Mouse (Mus musculus) spleen, postnatal 36 days (tissue): ENCODE measurements around the gene Olfr30.
"Not testable (repeated sequence)": the region's sequence is repeated elsewhere in the genome, so short reads cannot be mapped to it uniquely, and the experiment has no call there.

Experiments used
- DNase-seq, 2 experiments: peaks; one replicate each; pipeline ENCODE4 v3.0.0; 2022; ENCODE audit warnings: low spot score in 2 of 2, mixed read lengths in 1 of 2

Gene Olfr30

GRCm38 (mm10) chr11:58462170-58462569, at the start of gene Olfr30:
TSS of gene Olfr30 (minus strand) at chr11:58462270.
- DNase-seq, result no peak

DNA sequence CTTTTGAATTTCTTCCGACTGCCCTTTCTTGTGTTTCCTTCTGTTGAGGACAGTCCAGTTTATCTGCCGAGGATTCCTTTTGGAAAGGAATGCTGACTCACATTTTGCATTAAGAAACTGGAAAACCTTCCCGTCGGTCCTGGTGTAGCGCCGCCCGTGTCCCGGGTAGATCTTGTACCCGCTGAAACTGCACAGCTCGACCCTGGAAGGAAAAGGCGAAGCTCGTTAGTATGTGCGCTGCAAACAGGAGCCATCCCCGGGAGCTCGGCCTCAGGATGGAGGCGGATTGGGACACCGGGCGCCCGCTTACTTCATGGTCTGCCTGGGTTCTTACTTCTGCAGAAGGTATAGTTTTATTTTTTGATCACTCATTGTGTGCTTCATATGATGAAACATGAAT, 47.0 kb upstream of the Olfr30 start:
- DNase-seq, result not testable (repeated sequence)

GRCm38 (mm10) chr11:58502472-58502871, 40.4 kb upstream of the Olfr30 start, which contains the start of gene Olfr331:
TSS of gene Olfr331 (minus strand) at chr11:58502572.
- not testable (repeated sequence) for DNase-seq

GRCm38 (mm10) chr11:58499290-58499689, 37.2 kb upstream of the Olfr30 start:
- no peak for DNase-seq

- no peak for DNase-seq
Measured at GRCm38 (mm10) chr11:58498761-58499160, 36.7 kb upstream of the Olfr30 start.

DNA sequence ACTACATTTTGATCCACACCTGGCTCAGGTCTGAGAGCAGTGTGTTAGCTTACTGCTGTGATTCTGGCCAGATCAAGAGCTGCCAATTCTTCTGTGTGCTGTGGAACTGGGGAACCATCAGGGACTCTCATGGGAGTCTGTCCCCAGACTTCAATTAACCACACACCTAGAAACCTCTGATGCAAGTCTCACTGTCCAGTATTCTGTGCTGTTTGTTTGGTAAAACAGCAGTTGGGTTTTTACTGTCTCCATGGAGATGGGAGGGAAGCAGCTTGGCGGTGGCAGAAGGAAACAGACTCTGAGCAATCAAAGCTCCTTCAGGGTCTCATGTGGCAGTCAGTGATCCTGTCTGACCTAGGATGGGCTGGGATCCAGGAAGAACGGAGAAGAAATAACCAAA, 30.4 kb upstream of the Olfr30 start, which contains the start of gene Olfr332:
TSS of gene Olfr332 (minus strand) at position 101 of the 400 bp plus-strand sequence.
- no peak for DNase-seq

- no peak for DNase-seq
Measured at GRCm38 (mm10) chr11:58453592-58453991, 8.5 kb downstream of the Olfr30 start.

GRCm38 (mm10) chr11:58452759-58453158, 9.3 kb downstream of the Olfr30 start, which contains the start of gene Lypd9:
TSS of gene Lypd9 (minus strand) at chr11:58452923.
- no peak for DNase-seq

DNA sequence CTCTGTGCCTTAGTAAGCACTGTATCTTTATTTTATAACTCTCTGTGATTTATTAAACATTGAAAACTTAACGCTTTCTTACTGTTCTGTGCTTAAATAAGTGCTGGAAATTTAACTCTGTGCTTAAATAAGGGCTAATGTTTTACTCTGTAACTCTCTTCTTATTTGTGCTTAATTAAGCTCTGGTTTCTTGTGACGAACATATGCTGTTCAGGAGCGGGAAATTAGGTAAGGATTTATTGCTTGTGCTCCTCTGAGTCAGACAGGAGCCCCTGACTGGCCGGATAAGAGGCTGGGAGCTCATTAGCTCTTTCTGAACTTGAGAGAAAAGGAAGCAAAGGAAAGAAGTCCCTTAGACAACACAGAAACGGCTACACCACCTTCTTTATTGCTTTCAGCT, 24.2 kb downstream of the Olfr30 start:
- DNase-seq, result no peak

DNA sequence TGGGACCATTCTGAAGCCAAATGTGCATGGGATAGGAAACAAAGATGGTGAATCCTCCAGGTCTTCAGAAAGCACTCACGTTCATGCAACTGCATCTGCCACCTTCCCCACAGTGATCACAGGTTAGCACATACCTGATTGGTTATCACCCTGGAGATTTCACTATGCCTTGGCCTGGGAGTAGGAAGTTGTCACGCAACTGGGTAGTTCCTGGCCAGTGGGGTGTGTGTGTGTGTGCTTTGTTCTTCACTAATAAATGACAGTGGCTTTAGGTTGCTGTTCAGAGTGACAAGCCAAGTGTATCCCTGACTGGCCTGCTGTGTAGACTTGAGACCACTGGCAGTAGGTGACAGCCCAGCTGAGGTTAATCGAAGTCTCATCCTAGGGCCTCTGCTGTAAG, 29.8 kb downstream of the Olfr30 start, which contains the start of gene Gm12253:
TSS of gene Gm12253 (plus strand) at position 301 of the 400 bp plus-strand sequence.
- DNase-seq, result no peak

- no peak for DNase-seq
Measured at GRCm38 (mm10) chr11:58420815-58421214, 41.3 kb downstream of the Olfr30 start, which contains the start of gene 1810065E05Rik. TSS of gene 1810065E05Rik (plus strand) at chr11:58421111.

GRCm38 (mm10) chr11:58418336-58418735, 43.7 kb downstream of the Olfr30 start:
- DNase-seq, result no peak

- no peak for DNase-seq
Measured at GRCm38 (mm10) chr11:58408066-58408465, 54.0 kb downstream of the Olfr30 start.
